Mouse (Mus musculus) MN1 (cell line): ENCODE results near the gene Slc2a13.

Experiments used
- DNase-seq: peaks from one replicate; pipeline ENCODE4 v3.0.0-alpha.2; 2016; ENCODE audit warnings: low spot score

Gene Slc2a13

GRCm38 (mm10) chr15:91373203-91373584 lies 199.9 kb downstream of the Slc2a13 start:
- DNase-seq = no peak

GRCm38 (mm10) chr15:91372464-91373202 lies 200.4 kb downstream of the Slc2a13 start:
- no peak for DNase-seq

- DNase-seq = no peak
These were observed 201.1 kb downstream of the Slc2a13 start for GRCm38 (mm10) chr15:91371859-91372394.

- no peak for DNase-seq
These were observed 203.2 kb downstream of the Slc2a13 start for GRCm38 (mm10) chr15:91369736-91370449.

- DNase-seq = no peak
These were observed 212.6 kb downstream of the Slc2a13 start for GRCm38 (mm10) chr15:91360495-91360894.

GRCm38 (mm10) chr15:91351006-91351405 lies 222.1 kb downstream of the Slc2a13 start:
- DNase-seq = no peak

- DNase-seq = no peak
These were observed 234.7 kb downstream of the Slc2a13 start for GRCm38 (mm10) chr15:91338350-91338749.

- no peak for DNase-seq
These were observed 238.6 kb downstream of the Slc2a13 start for GRCm38 (mm10) chr15:91334416-91334900.

- DNase-seq = no peak
These were observed 245.3 kb downstream of the Slc2a13 start for GRCm38 (mm10) chr15:91327748-91328147.

GRCm38 (mm10) chr15:91327023-91327422 lies 246.0 kb downstream of the Slc2a13 start:
- no peak for DNase-seq

- no peak for DNase-seq
These were observed 253.7 kb downstream of the Slc2a13 start for GRCm38 (mm10) chr15:91319376-91319775.

- no peak for DNase-seq
These were observed 256.1 kb downstream of the Slc2a13 start for GRCm38 (mm10) chr15:91316964-91317363.

GRCm38 (mm10) chr15:91314402-91315318 lies 258.4 kb downstream of the Slc2a13 start:
- DNase-seq = no peak

- DNase-seq = no peak
These were observed 268.7 kb downstream of the Slc2a13 start for GRCm38 (mm10) chr15:91304296-91304852.

- peak; percentile 29 for DNase-seq
These were observed 271.7 kb downstream of the Slc2a13 start for GRCm38 (mm10) chr15:91301366-91301765.

GRCm38 (mm10) chr15:91299319-91299835 lies 273.7 kb downstream of the Slc2a13 start:
- DNase-seq = no peak

GRCm38 (mm10) chr15:91283418-91283817 lies 289.6 kb downstream of the Slc2a13 start:
- no peak for DNase-seq

- DNase-seq = no peak
These were observed 290.2 kb downstream of the Slc2a13 start for GRCm38 (mm10) chr15:91282822-91283221.

GRCm38 (mm10) chr15:91281521-91281920 lies 291.5 kb downstream of the Slc2a13 start:
- DNase-seq = no peak

GRCm38 (mm10) chr15:91279571-91279970 lies 293.5 kb downstream of the Slc2a13 start:
- DNase-seq = no peak

- DNase-seq = no peak
These were observed 297.1 kb downstream of the Slc2a13 start for GRCm38 (mm10) chr15:91275961-91276360.
